ENCODE assay signal across 30 mouse cellular contexts in the genomic region with DNA sequence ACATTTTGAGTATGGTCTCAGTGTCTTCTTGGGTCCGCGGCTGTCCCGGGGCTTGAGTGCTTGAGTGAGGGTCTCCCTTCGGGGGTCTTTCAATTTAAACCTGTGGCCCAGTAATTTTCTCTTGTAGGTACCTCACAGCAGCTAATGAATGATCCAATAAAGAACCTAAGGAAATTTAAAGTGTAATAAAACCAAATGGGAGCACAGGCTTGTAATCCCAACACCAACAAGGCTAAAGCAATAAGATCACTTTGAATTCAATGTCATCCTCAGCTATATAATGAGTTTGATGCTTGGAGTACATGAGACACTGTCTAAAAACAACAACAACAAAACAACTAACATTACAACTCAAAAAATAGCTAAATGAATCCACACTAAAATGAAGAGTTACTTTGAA.
"Had no signal": no experiment of that assay in that cellular context is flagged by ENCODE, and none has a peak within 500 bp of the region (broad histone marks: within the 10 kb centered on the region; RNA-seq: fewer than 3 reads in every experiment).

No protein-coding gene starts in this region.

- H3K4me1 ChIP-seq: heart, embryonic 10.5 days; heart, embryonic 12.5 days; heart, embryonic 13.5 days; heart, embryonic 15.5 days; hindbrain, embryonic 10.5 days; hindbrain, embryonic 12.5 days; hindbrain, embryonic 13.5 days; hindbrain, embryonic 15.5 days; intestine, embryonic 15.5 days; kidney, embryonic 15.5 days had no signal

- H3K36me3 ChIP-seq: heart, embryonic 10.5 days; heart, embryonic 12.5 days; heart, embryonic 13.5 days; heart, embryonic 15.5 days; hindbrain, embryonic 10.5 days; hindbrain, embryonic 12.5 days; hindbrain, embryonic 13.5 days; hindbrain, embryonic 15.5 days; intestine, embryonic 15.5 days; kidney, embryonic 15.5 days had no signal

- H3K9ac ChIP-seq: heart, embryonic 12.5 days; heart, embryonic 13.5 days; heart, embryonic 15.5 days; hindbrain, embryonic 12.5 days; hindbrain, embryonic 13.5 days; hindbrain, embryonic 14.5 days; hindbrain, embryonic 15.5 days; intestine, embryonic 15.5 days; kidney, embryonic 15.5 days had no signal

- H3K27me3 ChIP-seq: heart, embryonic 12.5 days; heart, embryonic 13.5 days; heart, embryonic 15.5 days; hindbrain, embryonic 12.5 days; hindbrain, embryonic 13.5 days; hindbrain, embryonic 15.5 days; intestine, embryonic 15.5 days; kidney, embryonic 15.5 days had no signal

- H3K4me3 ChIP-seq: heart, embryonic 10.5 days; heart, embryonic 12.5 days; heart, embryonic 13.5 days; heart, embryonic 15.5 days; hindbrain, embryonic 10.5 days; hindbrain, embryonic 12.5 days; hindbrain, embryonic 13.5 days; hindbrain, embryonic 15.5 days; intestine, embryonic 15.5 days; kidney, embryonic 15.5 days; layer of hippocampus, adult 2 months had no signal

- DNase-seq: heart, postnatal 10 days; heart, postnatal 14 days; heart, postnatal 36 days; heart, postnatal 4 days; kidney, adult 11 months; kidney, adult 18-20 months; kidney, adult 2 months; kidney, adult 8-10 months; kidney, adult 9 months; kidney, postnatal 10 days; kidney, postnatal 14 days; kidney, postnatal 25 days; kidney, postnatal 36 days; kidney, postnatal 4 days; layer of hippocampus, adult 9-11 months; layer of hippocampus, postnatal 36 days had no signal

- H3K27ac ChIP-seq: heart, embryonic 10.5 days; heart, embryonic 13.5 days; heart, embryonic 15.5 days; hindbrain, embryonic 10.5 days; hindbrain, embryonic 12.5 days; hindbrain, embryonic 13.5 days; hindbrain, embryonic 14.5 days; hindbrain, embryonic 15.5 days; hindbrain, postnatal 0 days; intestine, embryonic 15.5 days; kidney, embryonic 15.5 days; kidney, postnatal 0 days; layer of hippocampus, adult 2 months had no signal
